Mouse (Mus musculus) mesoderm, embryonic 11.5 days (tissue): ENCODE measurements around the gene Fmod.

Experiments
- DNase-seq: peaks from one replicate; pipeline ENCODE4 v3.0.0-alpha.2; 2012; ENCODE audit warnings: low read depth, low spot score

Fmod gene

DNA sequence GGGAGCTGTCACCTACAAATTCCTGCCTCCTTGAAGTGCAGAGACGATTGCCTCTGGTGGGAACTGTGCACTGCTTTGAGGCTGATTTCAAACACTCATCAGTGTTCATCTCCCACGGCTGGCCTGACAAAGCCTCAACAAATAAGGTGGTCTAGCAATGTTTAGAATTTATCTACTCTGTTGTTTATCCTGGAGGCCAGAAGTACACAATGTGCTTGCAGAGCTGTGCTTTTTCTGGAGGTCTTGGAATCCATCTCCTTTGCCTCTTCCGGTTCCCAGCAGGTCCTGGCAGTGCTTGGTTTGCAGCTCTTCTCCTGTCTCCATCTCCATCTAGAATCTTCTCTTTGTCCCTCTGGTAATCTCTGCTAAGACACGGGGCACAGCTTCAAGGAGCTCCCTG lies 19.2 kb downstream of the Fmod start:
- no peak for DNase-seq

DNA sequence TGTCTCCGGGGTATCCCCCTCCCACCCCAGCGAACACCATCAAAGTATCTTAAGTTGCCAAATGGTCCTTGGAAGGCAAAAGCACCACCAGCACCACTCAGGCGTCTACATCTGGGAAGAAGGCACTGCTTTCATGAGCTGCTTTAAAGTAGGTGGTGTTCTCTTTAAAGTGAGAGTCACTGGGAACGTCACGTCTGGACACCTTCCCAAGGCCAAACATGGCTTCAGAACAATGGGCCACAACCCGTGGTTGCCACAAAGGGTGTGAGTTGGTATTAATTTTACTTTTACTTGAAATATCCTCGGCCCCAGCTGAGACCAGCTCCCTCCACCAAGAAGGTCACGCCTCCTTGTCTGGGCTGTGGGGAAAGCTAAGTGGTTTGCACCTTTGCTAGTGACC lies 20.7 kb downstream of the Fmod start:
- DNase-seq, result no peak

DNA sequence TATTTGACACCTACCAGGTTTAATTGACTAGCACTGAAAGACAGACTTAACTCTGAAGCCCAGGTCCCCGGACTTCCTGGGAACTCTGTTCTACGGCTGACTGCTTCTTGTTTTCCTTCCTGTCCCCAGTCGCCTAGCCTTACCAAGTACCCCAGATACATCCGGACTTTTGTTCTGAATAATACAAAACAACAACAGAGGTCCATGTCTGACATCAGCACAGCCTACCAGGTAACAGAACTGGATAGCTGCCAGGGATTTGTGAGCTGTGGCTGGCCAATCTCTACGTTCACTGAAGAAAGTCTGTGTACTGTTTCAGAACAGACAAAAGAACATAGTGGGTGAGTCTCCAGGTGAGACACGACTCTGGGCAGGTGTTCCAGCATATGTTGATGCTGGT lies 21.8 kb downstream of the Fmod start:
- no peak for DNase-seq

DNA sequence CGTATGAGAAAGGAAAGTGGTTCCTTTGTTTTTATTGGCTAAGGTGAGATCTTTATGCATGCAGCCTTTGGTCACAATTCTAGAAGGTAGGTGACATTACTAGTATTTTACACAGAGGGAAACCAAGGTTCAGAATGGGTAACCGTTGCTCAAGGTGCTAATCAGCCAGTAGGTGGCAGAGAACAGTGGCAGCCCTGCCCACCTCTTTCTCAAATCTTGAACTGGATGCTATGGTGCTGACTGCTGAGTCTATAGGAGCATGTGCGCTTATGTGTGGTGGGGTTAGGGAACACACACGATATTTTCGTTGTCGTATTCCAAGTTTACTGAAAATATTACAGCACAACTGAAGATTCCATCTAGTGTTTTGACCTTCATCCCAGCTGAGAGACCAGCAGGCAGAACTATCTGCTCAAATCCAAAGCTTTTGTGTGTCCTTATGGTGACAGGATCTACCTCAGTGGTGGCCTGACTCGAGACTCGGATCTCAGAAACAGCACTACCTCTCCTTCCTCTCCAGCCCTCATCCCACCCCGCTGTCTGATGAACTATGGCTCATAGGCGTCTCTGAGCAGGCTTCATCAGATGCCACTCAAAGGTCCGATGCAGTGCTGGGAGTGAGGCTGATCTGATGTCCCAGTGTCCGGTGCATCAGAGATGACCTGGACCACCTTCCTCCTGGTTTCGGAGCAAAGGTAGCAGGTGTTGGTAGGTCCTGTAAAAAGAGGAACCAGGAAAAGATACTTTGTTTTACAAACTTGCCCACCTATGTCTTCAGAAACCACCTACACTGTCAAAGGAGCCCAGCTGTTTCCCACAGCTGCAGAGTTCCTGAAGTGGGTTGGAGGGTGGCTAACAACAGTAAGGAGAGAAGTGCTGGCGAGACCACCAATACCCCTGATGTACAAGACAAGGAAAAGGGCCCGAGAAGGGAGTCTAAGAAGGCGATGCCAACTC lies 23.0 kb downstream of the Fmod start:
- DNase-seq, result no peak

DNA sequence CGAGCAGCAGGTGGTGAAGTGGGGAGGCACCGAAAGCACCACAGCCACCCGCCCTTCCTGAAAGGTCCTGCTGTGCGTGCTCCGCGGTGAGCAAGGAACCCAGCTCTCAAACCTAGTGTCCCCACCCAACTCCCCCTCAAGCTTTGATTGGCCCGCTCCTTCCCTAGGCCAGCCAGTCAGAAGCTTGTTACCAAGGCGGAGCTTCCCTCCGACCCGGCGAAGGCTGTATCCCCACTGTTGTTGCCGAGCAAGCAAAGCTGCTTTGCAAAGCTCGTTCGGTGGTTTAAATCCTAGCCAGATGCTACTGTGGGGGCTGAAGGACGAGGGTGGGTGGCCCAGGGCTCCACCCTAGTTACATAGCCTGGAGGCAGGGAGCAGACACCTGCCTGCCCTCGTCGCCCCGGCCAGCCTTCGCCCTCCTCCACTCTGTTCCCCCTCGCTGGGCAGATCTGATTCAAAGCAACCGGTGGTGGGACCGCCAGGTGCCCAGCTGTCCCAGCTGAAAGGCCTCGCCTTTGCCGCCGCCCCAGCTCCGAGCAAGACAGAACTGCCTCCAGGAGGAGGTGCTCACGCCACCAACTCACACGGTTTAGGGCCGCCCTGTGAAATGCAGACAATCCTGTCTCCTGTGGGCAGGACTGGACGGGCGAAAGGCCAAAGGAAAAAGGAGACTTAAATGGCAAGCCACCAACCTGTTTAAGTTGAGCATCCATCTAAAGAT lies 24.0 kb downstream of the Fmod start:
- DNase-seq, result peak; percentile 91

DNA sequence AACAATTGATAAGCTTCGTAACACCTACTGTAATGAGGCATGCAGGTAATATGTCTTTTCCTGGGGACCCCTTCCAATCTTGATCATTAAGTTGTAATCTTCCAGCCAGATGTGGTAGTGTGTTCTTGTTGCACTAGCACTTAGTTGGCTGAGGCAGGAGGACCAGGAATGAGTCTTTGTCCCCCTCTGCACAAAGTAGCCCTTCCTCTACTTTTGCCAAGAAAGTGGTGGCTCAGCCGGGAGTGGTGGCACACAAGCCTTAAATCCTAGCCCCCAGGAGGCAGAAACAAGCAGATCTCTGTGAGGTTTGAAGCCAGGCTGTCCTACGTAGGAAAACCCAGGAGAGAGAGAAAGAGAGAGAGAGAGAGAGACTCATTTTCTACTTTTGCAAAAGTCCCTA lies 24.9 kb downstream of the Fmod start:
- DNase-seq, result no peak

DNA sequence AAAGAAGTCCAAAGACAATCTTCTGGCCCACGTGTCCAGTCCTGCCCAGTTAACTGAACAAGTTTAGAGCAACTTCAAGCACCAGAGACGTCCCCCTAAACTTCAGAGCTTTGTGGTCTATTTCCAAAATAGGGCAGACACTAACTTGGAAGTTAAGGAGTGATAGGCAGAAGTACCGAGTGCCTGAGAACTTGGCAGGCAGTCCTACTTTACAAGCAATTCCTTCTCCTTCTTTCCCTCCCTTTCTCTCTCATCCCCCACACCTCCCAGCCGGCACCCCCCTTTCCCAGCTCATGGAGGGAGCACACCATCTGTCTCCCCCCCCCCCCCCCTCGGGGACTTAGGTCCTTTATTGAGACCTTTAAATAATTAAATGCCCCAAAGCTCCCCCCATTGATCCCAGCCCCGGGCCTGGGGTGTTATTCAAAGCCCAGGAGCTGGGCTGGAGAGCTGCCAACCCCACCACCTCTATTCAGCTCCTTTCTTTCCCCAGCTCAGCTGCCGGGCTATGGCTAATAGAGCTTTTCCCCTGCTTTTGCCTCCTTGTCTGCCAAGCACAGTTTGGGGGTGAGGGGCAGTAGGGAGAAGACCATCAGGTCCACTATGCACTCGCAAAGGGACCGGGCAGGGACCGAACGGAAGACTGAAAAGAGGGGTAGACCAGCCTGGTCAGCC lies 25.5 kb downstream of the Fmod start:
- DNase-seq, result peak; percentile 65

DNA sequence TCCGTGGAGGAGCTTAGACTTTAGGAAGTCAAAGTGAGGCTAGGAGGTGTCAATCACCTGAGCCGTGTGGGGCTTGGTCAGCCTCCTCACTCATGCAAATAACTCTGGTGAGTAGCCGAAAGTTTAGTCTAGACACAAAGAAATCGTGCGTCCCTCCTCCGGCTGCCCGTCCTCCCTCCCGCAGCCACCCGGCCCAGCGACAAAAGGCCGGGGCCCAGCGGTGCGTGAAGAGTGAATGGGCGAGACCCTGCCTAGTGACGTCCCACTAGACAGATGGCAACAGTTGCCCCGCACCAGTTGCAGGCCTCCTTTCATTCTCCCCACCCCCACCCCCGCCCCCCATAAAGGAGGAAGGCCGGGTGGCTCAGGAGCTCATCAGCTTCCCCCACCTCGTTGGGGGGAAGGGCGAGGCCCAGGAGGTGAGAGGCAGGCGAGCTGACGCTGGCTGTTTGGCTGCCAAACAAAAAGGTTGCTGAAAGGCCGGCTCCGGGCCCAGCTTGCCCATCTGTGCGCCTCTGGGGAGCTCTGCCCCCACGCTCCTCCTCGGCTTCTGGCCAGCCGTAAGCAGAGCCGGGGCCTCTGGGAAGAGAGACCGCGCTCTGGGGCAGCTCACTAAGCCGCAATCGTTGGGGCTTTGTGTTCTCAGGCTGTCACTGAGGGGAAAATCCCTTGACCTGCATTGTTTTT lies 26.2 kb downstream of the Fmod start:
- DNase-seq, result peak; percentile 86

DNA sequence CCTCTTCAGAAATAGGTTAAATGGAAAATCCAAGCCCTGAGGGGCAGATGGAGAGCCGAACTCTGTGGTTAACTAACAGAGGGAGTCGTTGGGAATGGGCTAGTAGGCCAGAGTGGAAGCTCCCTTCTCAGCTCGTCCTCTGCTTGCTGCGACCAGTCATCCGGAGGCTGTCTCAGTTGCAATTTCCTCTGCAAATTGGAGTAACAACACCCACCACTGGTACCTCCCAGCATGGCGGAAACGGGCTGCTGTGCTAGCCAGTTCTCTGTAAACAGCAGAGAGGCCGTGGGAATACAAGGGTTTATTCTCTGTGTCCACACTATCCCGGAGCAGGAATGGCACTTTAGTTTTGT lies 26.7 kb downstream of the Fmod start:
- DNase-seq, result no peak

DNA sequence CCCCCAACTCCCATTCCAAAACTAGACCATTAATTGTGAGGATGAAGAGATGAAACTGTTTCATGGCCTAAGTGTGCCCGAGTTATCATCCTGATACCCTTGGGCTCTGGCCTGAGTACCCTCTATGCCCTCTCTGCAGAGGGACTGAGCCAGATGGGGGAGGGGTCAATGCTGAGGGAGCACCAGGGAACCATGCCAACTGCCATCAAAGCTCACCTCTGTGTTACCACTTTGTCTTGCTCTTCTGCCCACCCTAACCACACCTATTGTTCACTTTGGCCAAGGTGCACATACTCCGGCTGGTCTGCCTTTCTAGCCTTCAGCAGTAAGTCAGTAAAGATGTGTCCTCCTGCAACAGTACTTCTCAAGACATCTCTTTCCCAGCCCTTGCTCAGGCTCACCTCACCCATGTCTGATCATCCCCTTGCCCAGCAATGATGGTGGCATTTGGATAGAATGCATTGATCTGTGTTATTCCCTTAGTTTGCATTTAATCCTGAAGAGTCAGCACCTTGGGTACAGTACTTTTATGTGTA lies 27.3 kb downstream of the Fmod start:
- no peak for DNase-seq

DNA sequence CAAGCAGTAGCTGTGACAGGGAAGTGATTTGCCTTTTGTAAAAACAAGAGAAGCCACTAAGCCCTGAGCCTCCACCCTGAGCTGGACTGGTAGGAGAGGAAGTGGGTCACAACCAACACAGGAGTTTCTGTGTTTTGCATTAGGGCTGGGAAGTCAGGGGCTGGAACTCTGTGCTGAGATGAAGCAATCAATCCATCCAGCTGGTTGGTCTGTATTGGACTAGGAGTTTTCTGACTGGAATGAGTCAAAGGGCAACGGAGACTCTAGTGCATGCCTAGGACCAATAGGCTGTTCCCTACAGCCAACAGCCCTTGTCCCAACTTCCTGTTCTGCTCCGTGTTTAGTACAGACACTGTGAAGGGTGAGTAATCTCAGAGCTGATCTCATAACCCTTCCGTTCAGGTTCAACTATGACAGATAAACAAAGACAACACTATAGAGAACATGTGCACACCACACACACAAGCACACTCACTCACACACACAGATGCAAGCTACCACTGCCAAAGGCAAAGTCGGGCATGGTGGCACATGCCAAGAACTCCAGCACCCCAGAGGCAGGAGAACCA lies 28.3 kb downstream of the Fmod start:
- DNase-seq, result no peak

DNA sequence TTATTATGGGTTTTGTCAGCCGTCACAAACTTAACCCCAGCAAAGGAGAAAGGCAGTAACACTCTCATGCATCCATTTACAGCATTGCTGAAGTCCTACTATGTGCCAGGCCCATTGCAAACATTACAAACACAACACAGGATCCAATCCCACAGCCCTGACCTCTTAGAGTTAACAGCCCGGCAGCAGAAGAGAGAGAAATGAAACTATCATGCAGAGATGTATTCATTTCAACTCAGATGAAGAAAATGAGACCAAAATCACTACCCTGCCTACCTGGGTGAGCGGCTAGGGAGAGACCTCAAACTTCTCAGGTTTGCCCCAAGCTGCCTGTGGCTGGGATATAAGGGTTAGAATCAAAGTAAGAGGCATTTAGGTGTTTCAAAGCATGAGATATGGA lies 29.5 kb downstream of the Fmod start:
- no peak for DNase-seq

DNA sequence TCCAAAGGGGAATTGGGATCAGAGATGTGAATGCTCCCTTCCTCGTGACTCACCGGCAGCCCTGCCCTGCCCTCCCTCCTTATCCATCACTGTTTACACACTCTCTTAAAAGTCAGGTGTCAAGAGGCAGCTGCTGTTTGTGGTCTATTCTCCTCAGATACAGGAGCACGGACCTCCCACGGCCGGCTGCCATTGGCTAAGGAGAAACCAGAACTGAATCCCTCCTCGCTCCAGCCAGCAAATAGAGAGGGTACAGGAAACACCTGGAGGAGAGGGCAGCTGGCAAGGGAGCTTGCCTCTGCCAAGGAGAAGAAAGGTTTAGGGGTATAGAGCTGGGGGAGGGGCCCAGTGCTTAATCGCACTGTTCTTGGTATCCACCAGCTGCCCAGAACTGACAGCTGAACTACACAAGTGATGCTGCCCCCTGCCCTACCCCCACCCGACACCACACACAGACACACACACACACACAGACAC lies 30.1 kb downstream of the Fmod start:
- DNase-seq, result peak; percentile 52

DNA sequence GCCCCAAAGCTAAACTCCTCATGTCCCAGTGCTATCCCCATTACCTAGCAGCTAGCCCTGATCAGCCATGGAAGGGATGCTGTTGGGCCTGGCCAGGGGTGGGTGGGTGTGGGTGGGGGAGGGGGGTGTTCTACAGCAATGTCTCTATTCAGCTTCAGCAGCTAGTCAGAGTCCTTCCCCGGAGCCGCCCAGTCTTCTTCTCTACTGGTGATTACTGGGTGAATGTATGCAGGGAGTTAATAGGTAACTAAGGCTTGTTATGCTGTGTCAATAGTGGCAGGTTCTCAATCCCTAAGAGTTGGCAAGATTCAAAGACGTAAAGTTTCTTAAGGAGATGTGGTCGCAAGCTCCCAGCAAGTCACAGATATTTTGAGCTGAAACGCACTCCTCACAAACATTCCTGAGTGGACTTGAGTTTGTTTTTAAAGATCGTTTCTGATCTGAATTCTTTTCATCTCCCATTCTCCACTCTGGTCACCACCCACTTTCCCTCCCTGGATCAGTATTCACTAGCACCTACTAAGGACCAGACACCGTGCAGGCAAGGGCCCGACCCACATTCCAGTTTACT lies 33.1 kb downstream of the Fmod start:
- no peak for DNase-seq

DNA sequence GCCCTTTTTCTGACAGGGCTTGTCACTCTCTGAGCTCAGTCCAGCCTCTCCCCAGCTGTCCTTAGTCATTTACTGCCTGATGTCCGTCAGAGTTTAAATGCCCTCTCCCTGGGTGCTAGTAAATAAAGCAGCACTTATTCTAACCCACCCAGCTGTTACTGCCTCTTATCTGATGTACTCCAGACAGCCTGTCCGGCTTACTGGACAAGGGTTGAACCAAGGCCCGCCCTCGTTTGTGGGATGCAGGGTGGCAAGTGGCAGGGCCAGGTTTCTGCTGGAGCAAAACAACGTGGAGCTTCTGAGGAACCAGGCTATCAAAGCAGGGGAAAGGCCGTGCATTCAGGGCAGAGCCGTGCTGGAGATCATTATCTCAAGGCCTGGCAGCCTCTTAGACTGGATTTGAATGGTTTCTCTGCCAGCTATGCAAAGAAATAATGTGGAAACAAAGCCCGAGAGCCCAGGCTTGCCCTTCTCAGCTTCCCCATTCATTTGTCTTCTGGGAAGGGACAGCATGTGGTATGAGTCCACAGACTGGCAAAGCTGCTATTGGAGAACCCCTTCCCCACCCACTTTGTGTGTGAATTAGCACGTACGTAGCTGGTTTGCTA lies 34.5 kb downstream of the Fmod start:
- peak; percentile 54 for DNase-seq

DNA sequence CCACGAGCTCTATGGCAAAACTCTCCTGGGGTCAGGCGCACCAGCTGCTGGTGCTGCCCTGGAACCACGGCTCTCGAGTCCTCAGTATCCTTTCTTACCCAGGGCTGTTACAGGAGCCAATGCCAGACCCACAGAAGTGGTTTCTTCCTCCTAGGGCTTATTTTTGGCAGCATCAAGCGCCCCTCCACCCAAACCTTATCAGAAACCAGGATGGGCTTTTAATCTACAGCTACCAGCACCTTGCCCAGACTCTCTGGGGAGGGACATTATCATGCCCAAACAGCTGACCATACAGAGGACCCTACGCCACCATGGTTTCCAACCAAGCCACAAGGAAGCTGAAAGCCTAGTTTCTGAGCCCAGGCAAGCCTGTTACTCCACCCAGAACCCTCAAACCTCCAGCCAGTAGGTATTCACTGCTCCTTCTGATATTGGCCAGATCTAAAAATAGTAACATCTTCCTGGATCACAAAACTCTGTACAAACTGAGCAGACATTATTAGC lies 36.1 kb downstream of the Fmod start:
- DNase-seq, result no peak

DNA sequence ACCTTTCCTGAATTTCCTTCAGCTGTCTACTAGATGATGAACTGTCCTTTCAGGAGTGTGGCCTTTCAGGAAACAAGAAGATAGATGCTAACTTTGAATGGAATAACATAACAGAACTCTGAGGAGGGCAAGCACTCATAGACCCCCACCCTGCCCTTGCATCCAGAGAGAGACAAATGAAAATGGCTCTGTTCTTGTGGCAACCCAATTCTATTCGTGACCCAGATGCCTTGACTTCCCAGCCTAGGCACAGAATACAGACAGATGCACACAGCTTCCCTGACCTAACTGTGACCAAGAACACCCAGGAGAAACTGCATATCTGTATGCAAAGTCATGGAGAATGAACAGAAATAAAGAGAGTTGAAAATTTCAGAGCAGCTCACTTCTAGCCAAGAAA lies 36.6 kb downstream of the Fmod start:
- no peak for DNase-seq

DNA sequence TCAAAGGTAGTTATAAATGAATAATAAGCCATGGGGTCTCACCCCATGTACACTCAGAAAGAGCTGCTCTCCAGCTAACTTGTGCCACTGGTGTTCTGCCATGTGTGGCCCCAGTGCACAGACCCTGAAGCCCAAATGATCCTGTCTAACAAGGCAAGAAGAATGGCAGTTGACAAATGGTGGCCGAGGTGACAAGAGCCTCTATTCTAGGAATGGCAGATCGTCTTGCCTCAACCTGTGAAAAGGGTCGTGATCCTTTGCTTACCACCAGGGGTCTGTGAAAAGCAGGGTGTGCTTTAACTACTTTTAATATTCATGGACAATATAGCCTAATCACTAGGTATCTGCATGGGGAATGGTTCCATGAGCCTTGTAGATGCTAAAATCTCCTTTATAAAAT lies 37.1 kb downstream of the Fmod start:
- no peak for DNase-seq

DNA sequence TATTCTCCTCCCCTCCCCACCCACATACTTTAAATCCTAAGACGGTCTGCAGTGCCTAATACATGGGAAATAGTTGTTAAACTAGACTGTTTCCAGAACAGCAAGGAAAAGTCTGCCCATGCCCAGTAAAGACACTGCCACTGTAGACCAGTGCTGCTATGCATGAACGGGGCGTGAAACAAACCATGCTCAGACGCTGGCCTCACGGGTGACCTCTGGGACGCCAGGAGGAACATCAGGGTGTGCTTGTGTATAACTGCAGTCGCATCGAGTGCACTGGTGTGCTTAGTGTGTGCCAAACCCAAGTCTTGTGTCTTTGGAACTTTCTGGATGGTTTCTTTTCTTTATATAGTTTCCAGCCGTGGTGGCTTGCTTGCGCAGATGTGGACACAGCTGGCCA lies 37.6 kb downstream of the Fmod start:
- DNase-seq, result no peak

DNA sequence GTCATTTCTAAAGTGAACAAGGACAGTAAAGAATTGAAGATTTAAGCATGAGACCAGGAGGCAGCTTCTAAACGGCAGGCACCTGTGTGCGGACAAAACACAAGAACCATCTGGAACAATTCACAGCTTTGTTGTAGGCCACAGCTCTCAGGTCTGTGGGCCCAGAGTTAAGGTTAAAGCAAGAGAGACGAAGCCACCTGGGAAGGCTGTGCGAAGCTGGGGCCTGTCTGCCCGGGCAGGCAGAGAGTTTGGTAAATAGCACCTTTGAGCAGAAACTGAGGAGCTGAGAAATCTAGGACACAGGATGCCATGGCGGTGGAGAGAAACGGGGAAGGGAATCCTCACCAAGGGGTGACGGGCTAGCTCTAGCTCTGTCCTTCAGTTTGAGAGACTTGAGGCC lies 38.5 kb downstream of the Fmod start:
- DNase-seq, result no peak
